Mouse (Mus musculus) right cerebral cortex, postnatal 10 days (tissue): ENCODE data around the gene Cul4a.
"Not testable (repeated sequence)": the region's sequence is repeated elsewhere in the genome, so short reads cannot be mapped to it uniquely, and the experiment has no call there.

Experiments
- DNase-seq, 2 experiments: peaks; one replicate each; pipeline ENCODE4 v3.0.0; 2021; ENCODE audit warnings: low spot score in 2 of 2

Cul4a gene

DNA sequence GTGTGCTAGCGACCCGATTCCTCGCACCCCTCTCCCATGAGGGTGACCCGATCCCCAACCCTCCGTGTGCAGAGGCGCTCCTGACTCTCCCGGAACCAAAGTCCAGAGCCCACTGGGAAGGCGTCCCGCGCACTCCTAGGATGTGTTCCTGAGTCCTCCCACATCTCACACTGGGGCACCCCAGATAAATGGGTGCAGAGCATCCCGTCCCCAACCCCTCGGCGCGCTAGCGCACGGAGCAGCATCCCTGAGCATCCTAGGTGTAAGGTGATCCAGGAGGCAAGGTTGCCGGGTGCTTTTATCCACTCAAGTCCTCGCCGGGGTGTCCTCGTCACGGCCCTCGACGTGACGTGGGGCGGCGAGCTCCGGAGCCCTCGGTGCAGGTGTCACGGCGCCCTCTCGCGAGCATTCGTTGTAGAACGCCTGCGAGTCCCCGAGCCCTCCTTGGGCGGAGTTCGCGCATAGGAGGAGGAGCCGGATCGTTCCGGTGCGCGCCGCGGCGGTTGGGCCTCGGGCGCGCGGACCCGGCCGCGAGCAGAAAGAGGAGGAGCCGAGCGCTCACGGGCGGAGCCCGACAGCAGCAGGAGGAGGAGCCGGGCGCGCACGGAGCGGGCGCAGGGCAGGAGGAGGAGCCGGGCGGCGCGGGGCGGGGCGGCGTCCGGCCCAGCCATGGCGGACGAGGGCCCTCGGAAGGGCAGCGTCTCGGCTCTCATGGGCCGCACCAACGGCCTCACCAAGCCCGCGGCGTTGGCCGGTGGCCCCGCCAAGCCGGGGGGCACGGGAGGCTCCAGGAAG is at the start of gene Cul4a, which contains the start of gene Pcid2:
TSS of gene Cul4a (plus strand) at position 535 of the 795 bp plus-strand sequence.
TSS of gene Pcid2 (minus strand) at position 373 of the 795 bp plus-strand sequence.
- DNase-seq: peak; percentile 98

DNA sequence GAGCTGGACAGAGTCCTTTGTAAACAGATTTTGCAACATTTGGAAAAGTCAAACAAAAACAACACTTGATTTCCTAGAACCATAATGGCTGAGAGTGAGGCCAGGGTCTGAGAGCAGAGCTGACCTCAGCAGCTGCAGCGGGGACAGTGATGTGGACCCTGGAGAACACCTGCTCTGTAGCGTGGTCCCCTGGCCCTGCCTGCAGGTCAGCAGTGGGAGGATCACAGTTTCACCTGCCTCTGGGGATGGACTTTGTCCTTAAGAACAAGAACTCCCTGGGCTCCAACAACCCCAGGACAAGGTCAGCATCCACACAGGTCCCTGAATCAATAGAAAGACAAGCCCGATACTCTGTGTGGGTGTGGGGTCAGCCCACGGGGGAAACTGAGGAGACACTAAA is 48.1 kb upstream of the Cul4a start:
- no peak for DNase-seq

DNA sequence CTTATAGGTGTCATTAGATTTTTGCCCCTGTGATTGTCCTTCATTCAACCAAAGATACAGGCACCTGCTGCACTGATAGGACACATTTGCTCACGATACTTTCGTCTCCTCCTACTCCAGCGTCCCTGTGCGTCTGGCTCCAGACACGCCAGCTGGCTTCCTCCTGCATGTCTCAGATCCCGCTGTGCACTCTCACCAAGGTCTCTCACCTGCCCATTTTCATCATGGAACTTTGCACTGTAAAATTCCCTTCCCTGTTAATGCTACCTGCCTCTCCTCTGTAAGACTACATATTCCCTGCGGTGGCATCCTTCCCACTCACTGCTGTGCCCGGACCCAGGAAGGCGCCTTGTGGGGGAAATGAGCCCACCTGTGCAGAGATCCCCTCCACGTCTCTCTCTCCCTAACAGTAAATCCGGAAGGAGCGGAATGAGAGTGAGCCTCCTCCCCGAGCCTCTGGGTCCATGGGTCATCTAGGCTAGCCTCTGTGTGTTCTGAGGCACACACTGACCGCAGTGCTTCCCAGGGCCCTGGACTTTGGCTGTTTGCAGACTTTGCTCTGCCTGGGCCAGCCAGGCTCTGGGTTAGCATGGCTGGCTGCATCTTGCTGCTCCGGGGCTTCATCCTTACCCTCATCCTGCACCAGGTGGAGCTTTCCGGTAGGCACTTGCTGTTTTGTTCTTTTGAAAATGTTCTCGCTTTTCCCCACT is 44.8 kb upstream of the Cul4a start, which contains the start of gene Proz:
TSS of gene Proz (plus strand) at position 474 of the 710 bp plus-strand sequence.
- no peak for DNase-seq

DNA sequence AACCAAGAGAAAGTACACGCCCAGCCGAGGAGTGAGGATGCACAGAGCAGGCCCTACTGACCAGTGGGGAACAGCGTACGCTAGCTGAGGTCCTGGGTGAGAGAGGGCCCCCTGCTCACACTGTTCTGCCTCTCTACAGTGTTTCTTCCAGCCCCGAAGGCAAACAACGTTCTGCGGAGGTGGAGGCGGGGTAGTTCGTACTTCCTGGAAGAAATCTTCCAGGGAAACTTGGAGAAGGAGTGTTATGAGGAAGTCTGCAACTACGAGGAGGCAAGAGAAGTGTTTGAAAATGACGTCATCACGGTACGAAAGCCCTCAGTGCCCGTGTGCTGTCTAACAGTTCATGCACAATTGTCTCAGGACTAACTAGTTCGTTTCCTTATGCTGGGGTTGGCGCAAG is 42.3 kb upstream of the Cul4a start:
- DNase-seq: no peak

DNA sequence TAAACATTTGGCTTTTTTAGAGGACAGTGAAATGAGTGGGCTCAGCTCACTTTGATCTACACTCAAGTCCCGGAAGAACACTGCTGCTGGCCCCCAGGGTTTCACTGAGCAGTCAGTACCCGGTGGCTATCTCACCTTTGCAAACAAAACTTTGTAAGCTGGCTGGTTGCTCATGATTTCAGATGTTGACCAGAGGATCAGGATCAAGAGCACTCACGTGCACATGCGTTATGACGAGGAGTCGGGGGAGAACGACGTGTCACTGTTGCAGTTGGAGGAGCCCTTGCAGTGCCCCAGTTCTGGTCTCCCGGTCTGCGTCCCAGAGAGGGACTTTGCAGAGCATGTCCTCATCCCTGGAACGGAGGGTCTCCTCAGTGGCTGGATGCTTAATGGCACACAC is 32.2 kb upstream of the Cul4a start:
- DNase-seq: no peak

DNA sequence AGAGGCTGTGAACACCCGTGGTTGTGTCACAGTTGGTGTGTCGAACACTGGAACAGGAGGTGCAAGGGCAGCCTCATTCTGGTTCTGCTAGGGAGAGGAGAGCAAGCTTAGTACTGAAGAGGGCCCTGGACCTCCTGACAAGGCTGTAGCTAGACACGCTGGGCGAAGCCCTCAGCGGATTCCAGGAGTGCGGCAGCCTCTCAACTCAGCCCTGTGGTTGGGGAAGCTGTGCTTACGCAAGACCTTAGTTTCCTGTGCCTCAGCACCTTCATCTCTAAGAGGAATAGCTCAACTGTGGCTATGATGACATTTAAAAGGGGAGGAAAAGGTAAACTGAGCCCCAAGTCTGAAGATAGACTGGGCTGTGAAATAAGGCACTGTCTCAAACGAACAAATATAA is 30.4 kb upstream of the Cul4a start:
- no peak for DNase-seq

DNA sequence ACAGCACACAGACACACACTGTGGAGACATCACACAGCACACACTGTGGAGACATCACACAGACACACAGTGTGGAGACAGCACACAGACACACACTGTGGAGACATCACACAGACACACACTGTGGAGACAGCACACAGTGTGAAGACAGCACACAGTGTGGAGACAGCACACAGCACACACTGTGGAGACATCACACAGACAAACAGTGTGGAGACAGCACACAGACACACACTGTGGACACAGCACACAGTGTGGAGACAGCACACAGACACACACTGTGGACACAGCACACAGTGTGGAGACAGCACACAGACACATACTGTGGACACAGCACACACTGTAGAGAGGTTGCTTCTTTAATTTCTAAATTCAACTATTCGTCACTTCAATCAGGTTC is 29.8 kb upstream of the Cul4a start:
- DNase-seq: not testable (repeated sequence)

DNA sequence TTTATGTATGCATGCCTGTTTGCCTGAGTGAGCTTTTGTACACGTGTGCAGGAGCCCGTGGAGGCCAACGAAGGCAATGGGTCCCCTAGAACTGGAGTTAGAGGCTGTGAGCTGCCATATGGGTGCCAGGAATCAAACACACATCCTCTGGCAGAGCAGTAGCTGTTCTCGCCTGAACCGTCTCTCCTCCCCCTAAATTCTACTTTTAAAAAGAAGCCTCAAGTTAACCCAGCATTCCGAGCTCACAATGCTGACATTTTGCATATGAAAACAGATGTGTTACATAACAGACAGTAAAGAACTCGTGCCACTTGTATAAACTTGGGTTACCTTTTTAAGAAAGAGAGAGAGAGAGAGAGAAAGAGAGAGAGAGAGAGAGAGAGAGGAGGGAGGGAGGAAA is 27.9 kb upstream of the Cul4a start:
- no peak for DNase-seq

DNA sequence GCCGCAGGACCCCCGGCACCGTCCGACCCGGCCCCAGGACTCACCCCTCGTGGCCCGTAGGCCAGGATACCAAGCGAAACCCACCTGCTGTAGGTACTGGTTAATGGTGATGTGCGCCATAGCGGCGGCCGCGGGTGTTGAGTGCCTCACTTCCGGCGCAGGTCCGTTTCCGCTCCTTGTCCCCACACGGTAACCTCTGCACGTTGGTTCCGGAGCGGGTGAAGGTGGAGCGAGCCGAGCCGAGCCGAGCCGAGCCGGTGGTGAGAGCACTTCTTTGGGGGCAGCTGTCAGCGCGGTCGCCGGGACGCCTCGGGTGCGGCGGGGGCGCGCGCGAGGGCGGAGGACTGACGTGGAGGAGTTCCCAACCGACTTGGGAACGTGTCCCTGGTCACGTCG is 732 bp upstream of the Cul4a start:
- peak; percentile 95 to 97 for DNase-seq

DNA sequence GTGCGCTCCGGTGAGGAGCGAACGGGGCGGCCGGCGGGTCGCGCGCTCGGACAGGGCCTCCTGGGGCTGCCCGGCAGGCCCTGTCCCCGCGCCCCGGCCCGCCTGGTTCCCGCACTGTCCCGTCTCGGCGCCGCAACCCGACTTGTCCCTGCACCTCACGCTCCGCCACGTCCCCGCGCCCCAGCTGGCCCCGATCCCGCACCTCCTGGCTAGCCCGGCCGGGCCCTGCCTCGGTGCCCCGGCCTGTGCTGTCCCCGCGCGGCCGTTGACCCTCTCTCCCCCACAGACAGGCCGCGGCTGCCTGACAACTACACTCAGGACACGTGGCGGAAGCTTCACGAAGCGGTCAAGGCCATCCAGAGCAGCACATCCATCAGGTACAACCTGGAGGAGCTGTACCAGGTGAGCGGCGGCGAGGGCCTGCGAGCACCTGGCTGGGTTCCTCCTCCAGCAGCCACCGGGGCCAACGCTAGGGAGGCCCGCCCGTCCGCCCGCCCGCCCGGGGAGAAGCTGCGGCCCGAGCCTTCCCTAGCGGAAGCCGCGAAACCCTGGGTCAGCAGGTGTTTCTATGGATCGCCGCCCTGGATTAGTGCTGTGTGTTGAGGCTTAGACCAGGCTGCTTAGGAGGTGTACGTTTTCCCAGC is 609 bp downstream of the Cul4a start:
- DNase-seq: peak in 1 of 2 experiments; percentile 66

DNA sequence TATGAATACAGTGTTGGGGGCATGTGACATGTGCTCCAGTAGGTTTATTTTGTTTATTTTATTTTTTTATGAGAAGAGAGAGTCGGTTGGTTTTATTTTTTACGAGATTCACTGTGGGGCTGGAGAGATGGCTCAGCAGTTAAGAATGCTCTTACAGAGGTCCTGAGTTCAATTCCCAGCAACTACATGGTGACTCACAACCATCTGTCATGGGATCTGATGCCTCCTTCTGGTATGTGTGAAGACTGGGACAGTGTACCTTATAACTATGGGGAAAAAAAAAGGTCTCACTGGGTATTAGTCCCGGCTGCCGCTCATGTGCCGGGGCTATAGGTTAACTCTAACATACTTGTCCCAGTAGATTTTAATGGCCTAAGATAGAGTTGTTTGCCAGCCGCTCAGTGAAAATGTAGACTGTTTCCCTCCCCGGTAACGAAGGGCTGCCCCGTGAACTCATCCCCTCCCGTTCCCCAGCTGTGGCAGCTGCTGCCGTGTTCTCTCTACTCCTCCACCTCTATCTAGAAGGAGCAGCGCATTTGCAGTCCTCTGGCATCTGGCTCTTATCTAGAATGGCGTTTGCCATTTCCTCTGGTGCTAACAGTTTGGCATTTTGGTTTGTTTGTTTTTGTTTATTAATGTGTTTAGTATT is 2.7 kb downstream of the Cul4a start:
- no peak for DNase-seq

DNA sequence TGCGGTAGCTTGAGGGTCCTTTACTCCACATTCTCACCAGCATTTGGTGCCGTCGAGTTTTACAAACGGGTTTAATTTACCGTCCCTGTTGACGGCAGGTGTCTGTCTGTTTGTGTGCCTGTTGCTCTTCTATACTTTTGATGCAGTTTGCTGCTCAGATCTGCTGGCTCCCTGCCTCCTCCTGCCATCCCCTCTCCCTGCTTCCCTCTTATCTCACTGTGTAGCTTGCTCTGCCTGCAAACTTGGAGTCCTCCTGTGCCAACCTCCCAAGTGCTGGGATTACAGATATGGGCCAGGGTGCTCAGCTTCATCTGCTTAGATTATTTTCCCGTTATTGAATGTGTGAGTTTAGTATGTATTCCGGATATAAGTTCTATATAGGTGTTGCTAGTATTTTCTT is 3.5 kb downstream of the Cul4a start:
- no peak for DNase-seq

DNA sequence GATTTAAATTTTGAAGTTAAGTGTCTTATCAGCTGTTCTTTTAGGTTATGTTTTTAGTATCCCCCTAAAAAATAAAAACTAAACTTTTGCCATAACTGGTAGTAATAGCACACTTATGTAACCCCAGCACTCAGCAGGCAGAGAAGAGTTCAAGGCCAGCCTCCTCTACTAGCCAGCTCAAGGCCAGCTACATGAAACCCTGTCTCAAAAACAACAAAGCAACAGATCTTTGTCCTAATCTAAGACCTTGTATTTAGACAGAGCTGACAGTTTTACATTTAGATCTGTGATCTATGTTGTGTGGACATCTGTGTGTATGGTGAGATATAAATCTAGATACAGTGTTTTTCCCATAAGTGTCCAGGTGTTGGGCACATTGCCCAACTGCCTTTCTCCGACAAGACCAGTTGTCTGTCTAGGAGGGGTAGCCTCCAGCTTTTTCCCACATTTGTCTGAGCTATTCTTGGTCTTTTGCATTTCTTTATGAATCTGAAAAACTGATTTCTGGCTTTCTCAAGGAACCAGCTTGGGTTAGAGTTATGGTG is 4.1 kb downstream of the Cul4a start:
- no peak for DNase-seq

DNA sequence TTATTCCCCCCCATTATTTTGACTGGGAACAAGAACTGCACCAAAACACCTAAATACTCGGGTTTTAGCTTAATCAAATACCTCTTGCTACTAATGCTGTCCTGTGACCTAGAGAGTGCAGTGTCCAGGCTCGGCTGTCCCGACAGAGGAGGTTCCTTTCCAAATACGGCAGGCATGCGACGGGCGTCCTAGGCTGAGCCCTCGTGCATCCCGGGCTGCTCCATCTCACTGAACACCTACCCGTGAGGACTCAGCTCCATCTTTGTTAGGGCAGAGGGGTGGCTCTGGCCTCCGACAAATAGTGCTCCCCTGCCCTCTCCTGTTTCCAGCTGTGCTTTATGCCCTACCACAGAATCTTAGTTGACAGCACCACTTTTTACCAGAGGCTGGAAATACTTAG is 6.5 kb downstream of the Cul4a start:
- no peak for DNase-seq

DNA sequence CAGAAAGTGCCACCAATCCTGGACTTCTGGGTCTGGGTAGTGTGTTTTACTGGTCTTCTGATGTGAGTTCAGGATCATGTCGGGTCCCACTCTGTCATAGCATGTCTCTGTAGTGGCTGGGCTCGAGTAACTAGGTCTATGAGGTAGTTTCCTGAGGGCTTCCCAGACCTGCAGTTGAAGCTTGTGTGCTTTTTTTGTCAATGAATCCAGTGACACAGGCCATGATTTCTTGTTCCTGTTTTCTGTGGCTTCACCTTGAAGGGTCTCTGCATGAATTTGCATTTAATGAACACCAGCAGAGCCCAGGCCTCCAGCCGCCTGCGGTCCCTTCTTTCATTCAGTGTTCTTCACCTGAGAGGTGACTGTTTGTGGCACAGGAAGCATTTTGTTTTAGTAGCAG is 7.8 kb downstream of the Cul4a start:
- DNase-seq: no peak

DNA sequence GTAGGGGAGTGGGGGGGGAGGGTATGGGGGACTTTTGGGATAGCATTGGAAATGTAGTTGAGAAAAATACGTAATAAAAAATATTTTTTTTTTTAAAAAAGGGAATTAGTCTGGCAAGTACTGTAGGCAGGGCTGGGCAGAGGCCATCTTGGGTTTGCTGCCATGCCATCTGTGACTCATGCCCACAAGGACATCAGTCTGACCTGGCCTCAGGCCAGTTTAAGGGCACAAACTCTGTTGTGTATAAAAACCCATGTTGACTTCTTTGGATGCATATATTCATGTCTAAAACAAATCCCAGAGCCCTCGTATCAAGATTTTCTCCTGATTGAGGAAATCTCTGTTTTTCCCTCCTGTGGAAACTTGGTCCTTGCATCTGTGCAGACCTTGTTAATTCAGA is 11.7 kb downstream of the Cul4a start:
- DNase-seq: no peak

DNA sequence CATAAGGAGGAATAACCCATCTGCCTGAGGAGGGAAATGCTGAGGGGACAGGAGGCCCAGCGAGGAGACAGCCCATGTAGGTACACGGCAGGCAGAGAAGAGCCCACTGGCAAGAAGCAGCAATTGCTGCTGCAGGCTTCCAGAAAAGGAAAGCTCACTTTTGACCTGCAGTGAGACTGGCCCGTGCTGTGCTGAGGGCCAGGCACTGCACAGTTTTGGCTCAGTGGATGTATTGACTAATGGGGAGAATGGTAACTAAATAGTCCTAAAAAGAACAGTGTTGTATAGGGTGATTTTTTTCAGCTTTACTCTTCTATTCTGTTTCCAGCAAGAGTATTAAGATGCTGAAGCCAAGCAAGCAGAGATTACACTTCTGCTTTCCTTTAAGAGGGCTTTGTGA is 13.1 kb downstream of the Cul4a start:
- no peak for DNase-seq

DNA sequence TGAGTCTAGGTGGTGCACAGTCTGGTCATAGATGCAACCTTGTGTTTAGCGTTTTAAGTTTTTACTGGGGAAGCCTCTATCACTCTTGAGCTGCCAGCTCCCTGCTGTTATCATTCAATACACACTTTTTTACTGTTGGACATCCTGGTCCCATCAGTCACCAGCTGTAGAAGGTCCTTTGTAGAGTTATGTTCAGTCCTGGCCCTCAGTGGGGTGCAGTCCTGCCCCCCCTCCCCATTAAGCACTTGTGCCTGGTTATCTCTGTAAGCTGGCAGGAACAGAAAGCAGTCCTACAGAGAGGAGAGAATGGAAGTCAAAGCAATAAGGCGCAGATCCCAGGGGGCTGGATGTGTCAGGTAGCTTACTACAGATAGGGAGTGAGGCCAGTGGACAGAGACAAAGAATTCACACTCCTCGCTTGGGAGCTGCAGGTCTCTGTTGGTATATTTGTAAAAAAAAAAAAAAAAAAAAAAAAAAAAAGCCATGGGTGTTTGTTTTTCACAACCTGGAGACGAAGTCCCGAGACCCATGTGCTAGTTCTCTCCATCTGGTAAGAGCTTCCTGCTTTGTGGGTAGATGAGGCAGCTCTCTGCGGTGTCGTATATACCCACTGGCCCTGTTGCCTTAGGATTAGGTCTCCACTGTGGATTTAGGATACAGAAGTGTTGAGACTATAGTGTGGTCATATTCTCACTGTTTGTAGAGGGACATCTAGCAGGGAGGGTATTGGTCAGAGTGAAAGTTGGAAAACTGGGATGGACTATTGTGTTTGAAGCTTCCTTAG is 15.7 kb downstream of the Cul4a start:
- DNase-seq: no peak

DNA sequence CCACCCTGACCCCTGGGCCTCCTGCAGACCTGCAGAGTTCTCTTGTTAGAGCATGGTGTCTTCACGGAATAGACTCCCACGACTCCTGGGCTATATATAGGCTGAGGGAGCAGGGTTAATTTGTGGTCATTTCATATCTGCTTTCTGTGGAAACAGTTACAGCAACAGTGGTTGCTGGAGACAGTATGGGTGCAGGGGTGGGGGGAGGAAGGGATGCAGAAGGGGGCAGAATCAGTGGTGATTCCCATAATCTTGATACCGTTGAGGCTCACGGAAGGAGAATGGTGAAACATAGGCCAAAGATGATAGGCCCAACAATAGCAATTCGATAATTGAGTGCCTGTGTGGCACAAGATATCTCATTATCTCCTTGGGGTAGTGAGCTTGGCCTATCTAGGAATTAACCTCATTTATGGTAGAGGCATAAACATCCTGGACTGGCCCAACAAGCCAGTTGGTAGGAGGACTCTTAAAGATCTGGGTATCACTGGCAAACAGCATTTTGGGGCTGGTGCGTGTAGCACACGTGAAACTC is 17.5 kb downstream of the Cul4a start:
- DNase-seq: no peak

DNA sequence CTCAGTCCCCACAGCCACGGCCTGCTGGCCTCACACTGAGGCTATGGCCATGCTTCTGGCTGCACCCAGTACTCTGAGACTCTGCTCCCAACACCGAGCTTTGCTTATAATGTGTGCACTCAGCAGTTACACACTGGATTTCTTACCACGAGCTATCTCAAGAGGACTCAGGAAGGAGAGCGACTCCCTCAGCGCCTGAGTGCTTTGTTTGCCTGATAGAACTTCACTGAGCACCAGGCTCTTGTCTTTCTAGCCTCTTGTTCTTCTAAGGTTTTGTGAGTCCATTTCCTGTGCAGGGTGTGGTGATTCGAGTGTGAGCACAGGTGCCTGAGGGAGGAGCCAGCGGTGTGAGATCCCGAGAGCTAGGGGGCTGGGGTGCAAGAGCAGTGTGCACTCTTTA is 19.5 kb downstream of the Cul4a start:
- no peak for DNase-seq

DNA sequence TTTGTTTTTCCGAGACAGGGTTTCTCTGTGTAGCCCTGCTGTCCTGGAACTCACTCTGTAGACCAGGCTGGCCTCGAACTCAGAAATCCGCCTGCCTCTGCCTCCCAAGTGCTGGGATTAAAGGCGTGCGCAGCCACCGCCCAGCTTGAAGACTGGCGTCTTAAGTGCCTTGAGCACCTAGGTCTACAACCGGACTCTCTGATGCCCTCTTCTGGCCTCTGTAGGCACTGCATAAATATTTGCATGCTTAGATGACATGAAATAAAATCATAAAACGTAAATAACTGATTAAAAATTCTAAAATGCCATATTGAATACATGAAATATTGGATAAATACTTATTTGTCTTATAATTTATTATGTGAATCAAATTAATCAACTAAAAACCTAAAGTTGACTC is 26.8 kb downstream of the Cul4a start:
- peak in 1 of 2 experiments; percentile 49 for DNase-seq
